Mouse (Mus musculus) frontal cortex, adult (tissue): Measurements from ENCODE around the gene Arhgef1.
A peak's percentile ranks its signal among the peaks of the same experiment; 100 is the strongest.
"Not testable (repeated sequence)": the region's sequence is repeated elsewhere in the genome, so short reads cannot be mapped to it uniquely, and the experiment has no call there.

Experiments used
- ATAC-seq: cut with Nextera tagmentation; 2 replicates; pipeline ENCODE4 v1.9.2; 2017; ENCODE audit warnings: mild to moderate bottlenecking, moderate library complexity, mixed read lengths; ENCODE audit not compliant: low TSS enrichment

The Arhgef1 gene

DNA sequence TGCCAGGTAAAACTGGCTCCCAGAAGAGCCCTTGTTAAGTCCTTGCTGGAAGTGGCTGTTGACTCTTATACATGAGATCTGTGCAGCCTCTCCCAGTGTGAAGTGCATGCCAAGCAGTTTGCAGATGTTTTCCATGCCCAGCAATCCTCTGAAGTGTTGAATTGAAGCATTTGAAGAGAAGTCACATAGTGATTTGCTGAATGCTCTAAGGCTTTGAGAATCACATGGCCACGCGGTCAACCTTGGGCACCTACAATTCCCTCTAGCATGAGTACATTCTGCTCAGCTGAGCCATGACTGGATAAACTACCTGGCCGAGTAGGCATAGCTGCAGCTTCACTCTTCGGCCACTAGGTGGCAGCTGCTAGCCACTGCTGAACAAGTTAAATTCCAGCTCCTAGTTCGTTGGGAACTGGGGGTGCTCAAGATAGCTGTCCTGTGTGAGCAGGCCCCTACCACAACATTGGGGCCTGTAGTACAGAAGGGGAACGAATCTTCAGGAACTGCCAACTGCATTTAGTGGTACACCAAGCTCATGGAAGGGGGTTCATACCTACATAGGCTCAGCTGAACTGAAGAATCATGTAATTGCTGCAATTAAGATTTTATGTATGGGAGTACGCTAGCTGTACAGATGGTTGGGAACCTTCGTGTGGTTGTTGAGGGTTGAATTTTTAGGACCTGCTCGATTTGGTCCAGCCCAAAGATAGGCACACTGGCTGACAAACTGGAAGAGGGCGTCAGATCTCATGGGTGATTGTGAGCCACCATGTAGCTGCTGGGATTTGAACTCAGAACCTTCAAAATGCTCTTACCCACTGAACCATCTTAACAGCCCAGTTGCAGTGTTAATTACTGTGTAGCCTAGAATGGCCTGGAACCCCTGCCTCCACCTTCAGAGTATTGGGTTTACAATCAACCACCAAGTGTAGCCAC lies 12.2 kb upstream of the Arhgef1 start:
- ATAC-seq: peak; percentile 86

DNA sequence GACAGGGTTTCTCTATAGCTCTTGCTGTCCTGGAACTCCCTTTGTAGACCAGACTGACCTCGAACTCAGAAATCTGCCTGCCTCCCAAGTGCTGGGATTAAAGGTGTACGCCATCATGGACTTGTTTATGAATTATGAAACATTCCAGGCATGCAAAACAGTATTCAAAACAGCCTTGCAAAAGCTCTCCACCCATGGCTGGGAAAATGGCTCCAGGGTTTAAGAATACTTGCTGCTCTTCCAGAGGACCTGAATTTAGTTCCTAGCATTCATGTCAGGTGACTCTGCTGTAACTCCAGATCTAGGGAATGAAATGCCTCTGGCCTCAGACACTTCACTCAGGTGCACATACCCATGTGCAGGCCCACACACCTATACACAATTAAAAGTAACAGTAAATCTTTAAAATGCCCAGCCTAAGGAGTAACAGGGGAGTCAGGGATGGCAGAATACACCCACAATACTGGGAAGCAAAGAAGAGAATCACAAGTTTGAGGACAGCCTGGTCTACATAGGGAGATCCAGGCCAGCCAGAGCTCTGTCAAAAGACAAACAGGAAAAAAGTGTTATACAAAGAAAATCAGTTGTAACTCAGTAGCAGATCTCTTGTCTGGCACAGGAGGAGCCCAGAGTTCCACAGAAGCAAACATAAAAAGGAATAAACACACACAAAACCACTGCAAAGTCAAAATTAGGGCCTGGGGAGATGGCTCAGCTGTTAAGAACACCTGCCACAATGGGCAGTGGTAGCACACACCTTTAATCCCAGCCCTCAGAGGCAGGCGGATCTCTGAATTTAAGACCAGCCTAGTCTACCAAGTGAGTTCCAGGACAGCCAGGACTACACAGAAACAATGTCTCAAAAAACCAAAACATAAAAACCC lies 11.2 kb upstream of the Arhgef1 start:
- no peak for ATAC-seq

DNA sequence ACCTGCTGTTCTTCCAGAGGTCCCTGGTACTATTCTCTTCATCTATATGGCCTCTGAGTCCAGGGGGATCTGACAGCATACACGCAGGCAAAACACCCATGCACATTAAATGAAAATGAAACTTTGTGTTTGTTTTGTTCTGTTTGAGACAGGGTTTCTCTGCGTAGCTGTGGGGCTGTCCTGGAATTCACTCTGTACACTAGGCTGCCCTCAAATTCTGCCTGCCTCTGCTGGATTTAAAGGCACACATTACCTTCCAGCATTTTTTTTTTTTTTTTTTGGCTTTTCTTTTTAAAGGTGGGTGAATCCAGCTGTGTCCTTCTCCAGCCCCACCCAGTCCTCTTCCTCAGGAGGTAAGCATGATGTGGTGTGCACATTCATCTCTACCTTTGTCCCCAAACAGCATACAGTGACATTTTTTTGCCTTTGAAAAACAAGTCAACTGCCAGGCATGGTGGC lies 10.6 kb upstream of the Arhgef1 start:
- ATAC-seq: no peak

- not testable (repeated sequence) for ATAC-seq
Measured at GRCm38 (mm10) chr7:24895749-24896148, 7.0 kb upstream of the Arhgef1 start.

- ATAC-seq: no peak
Measured at GRCm38 (mm10) chr7:24896269-24896668, 6.4 kb upstream of the Arhgef1 start.

DNA sequence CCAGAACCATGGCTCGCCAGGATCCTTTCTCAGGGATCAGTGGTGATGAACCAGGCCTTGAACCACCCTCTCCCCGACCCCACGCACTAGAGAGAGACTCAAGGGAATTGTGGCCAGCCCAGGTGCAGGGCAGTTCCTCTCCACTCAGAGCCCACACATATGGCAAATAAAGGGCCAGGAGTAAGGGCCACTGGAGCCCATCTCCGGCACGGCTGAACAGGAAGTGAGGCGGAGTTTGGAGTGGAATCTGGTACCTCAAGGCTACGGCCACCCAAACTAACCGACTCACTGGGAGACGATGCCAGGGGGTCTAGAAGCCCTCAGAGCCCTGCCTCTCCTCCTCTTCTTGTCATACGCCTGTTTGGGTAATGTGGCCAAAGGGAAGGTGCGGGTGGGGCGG lies 5.5 kb upstream of the Arhgef1 start, which contains the start of gene Cd79a:
TSS of gene Cd79a (plus strand) at position 158 of the 400 bp plus-strand sequence.
- no peak for ATAC-seq

DNA sequence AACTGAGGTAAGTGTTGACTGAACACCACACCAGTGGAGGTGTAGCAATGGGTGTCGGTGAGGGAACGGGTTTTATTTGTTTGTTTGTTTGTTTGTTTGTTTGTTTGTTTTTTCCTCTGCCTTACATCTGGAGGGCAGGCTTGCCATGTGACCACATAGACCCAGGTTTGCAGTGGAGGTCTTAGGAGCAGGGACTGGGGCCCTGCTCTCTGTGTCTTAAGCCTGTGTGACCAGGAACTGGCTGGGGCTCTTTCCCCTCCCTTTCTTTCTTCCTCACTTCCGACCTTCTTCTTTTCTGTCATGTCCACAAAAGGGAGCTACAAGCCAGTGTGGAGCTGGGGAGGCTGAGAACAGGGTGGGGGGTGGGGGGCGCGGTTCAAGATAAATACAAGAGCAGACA lies 4.8 kb upstream of the Arhgef1 start:
- no peak for ATAC-seq

- no peak for ATAC-seq
Measured at GRCm38 (mm10) chr7:24901114-24901513, 1.6 kb upstream of the Arhgef1 start.

DNA sequence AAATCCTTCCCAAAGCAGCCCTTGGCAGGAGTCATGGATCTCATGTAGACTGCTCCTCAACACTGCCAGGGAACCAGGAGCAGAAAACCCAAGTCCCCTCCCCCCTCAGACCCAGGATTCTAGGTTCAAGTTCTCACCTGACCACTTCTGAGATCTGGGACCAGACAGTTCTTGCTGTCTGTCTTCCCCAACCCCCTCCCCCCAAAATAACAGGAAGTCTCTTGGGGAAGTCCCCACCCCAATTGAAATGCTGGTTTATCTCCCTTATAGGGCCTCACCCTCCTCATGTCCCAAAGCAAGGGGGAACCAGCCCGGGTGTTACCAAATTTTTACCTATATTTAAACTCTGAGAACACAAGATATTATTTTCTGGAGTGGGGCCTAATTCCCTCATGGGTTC lies 870 bp upstream of the Arhgef1 start:
- no peak for ATAC-seq

DNA sequence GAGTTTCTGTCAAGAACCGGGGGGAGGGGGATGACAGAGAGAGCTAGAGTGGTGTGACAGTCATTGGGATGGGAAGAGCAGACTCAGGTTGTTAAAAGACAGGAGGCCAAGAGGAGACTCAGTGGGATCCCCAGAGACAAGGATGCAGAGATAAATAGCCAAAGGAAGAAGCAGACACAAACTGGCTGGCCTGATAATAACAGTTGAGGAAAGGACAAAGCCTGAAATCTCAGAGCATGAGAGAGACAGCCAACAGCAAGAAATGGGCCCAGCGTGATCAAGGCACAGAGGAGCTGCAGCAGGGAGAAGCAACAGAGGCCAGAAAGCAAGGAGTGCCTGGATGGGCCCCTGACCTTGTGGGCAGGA lies 465 bp upstream of the Arhgef1 start:
- no peak for ATAC-seq

DNA sequence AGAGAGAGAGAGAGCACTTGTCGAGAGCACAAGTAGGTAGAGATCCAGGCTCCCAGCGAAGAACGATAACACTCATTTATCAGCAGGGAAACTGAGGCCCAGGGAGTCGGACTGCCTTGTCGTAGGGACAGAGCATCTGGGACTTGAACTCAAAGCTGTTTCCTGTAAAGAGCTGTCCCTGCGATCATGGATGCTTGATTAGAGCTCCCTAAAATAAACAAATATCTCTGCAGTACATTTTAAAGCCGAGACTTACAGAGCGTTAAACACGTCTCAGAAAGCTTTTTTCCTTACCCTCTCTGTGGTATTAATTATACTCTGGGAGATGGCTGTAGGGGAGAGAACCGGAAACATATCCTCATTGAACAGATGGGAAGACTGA lies 723 bp downstream of the Arhgef1 start:
- no peak for ATAC-seq

GRCm38 (mm10) chr7:24904070-24904483 lies 1.4 kb downstream of the Arhgef1 start:
- peak; percentile 94 for ATAC-seq

DNA sequence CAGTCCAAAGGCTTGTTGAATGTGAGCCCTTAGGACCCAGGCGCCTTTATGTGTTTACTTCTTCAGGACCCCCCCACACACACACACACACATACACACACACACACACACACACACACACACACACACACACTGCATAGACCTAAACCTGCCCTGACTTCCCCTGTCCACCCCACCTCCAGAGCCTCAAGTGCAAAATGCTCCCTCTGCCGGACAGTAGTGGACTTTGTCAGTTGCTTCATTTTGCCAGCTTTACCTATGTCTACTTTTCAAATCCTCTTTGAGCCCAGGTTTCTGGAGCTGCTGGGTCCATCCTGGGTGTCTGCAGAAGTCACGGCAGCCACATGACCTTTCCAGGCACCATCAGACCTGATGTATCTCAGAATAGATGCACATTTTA lies 2.2 kb downstream of the Arhgef1 start:
- 0 out of 2 replicates have a peak, but pooled peaks have one; percentile 27 for ATAC-seq

DNA sequence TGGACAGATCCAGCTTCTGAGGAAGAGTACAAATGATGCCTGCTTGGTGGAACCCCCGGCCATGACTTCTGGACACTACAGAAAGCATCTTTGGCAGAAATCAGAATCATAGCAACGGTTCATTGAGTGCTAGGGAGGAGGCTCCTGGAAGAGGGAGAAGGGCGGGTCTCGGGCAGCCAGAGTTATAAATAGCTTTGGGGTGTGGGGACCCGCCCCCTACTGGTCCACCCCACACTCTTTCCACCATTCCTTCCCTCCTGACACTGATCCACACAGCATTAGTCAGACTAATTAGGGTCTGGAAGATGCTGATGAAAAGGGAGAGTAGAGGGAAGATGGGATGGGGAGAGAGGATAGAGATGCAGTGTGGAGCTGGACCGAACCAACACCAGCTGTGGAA lies 3.8 kb downstream of the Arhgef1 start:
- no peak for ATAC-seq

DNA sequence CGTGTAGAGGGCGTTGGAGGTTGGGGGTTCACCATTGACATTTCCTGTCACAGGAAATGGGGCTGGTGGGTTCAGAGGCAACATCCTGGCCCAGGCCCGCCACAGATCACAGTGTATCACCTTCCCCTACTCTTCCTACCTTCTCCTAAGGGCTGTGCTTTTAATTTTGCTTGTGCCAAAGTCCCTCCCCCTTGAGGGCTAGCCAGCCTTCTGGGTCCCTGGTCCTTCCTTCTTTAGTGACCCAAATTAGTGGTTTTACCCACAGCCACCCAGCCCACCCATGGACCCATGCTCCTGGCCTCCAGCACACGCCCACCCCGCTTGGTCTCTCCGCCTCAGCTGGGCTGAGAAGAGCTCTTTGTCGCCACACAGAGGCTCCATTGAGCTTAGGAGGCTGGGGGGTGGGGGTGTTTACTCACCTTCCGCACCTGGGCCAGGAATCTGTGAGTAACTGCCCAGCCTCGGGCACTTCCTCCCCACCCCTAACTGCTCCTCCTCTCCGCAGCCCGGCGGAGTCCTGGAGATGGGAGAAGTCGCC lies 4.6 kb downstream of the Arhgef1 start:
- no peak for ATAC-seq

GRCm38 (mm10) chr7:24912480-24912879 lies 9.8 kb downstream of the Arhgef1 start:
- no peak for ATAC-seq

GRCm38 (mm10) chr7:24918763-24919323 lies 16.1 kb downstream of the Arhgef1 start:
- ATAC-seq: no peak

- ATAC-seq: peak; percentile 79; the same call in 1 of the 2 replicates
Measured at GRCm38 (mm10) chr7:24919728-24920127, 17.0 kb downstream of the Arhgef1 start.

- ATAC-seq: no peak
Measured at GRCm38 (mm10) chr7:24930475-24930874, 27.8 kb downstream of the Arhgef1 start.

DNA sequence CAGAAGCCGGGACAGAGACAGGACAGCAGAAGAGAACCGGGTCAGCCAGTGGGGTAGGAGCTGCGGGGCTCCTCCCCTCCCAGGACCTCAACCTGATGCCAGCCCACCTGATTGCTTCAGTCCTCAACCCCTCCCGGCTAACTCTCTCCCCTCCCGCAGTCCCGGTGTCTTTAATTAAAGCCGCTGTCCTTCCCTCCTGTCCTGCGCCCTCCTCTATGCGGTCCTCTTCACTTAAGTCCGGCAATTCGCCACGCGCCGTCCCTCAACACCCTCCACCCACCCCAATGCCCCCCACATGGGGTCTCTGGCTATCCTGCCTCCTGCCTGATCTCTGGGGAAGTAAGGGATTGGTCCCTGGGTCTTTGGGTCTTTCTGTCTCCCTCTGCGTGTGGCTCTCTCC lies 28.9 kb downstream of the Arhgef1 start:
- ATAC-seq: no peak

- no peak for ATAC-seq
Measured at GRCm38 (mm10) chr7:24943641-24944040, 40.9 kb downstream of the Arhgef1 start.
